Mouse (Mus musculus): ENCODE results near the gene Sowahc. TPM values are rescaled to one million over a fixed set of nuclear protein-coding genes. Genes with fewer than 3 reads are reported as not detected.

Sowahc gene
- total RNA-seq (2012; rRNA removed) = 6.3 and 7.9 TPM in 2 replicates

GRCm38 (mm10) chr10:59221473-59222270 is at the start of gene Sowahc, which contains the start of gene Sept10:
Gene Sowahc, plus strand, starts transcription at chr10:59221953.
Gene Sept10, minus strand, starts transcription at chr10:59221847.
- H3K9me3 ChIP-seq (ENCODE audit: control insufficient read depth, insufficient read depth, low read depth, low read length) = no peaks in the 10 kb centered on the region
- H3K4me3 ChIP-seq (ENCODE audit: insufficient read depth in 1 of 2, low read depth in 1 of 2, low read length in 2 of 2, poor library complexity in 1 of 2, severe bottlenecking in 1 of 2) = peak within 1 kb of the TSS; percentile 95 to 99
- peaks cover 0 to 3% of the 10 kb centered on the region in 2 experiments; a peak in 1 of 4 replicates for H3K4me1 ChIP-seq (ENCODE audit: control insufficient read depth in 2 of 2, insufficient read depth in 2 of 2, low read length in 2 of 2, poor library complexity in 1 of 2)
- peak; percentile 88 for DNase-seq (ENCODE audit: low read depth, low spot score)
- no peaks in the 10 kb centered on the region for H3K36me3 ChIP-seq (ENCODE audit: control insufficient read depth, insufficient read depth, low read length, poor library complexity, severe bottlenecking)
- TF ChIP-seq ZC3H11A (IDR thresholded peaks at IDR 0.05; ENCODE audit: borderline replicate concordance, low read depth, low read length) (no peak), MAFK (IDR thresholded peaks at IDR 0.05; ENCODE audit: insufficient read depth, low read depth, low read length) (no peak), HCFC1 (IDR thresholded peaks at IDR 0.05; ENCODE audit: borderline replicate concordance, insufficient read depth, low read length) (no peak; the same call in 1 of the 2 replicates), CHD2 (IDR thresholded peaks at IDR 0.05; ENCODE audit: low read depth, low read length) (peak; percentile 76)
- H3K9ac ChIP-seq (ENCODE audit: insufficient read depth, low read depth, low read length, poor library complexity, severe bottlenecking) = peak within 1 kb of the TSS; percentile 96
- in situ Hi-C loops (cut with MboI; ENCODE audit: low sequenced_read_pairs in 2 of 2, unreplicated experiment in 2 of 2) = no loop called here
- peak within 1 kb of the TSS; percentile 76 for H3K27ac ChIP-seq (ENCODE audit: insufficient read depth, low read depth, low read length, poor library complexity, severe bottlenecking)

GRCm38 (mm10) chr10:59172539-59172938 is 49.2 kb upstream of the Sowahc start:
- DNase-seq (ENCODE audit: low read depth, low spot score) = no peak
- in situ Hi-C loops (cut with MboI; ENCODE audit: low sequenced_read_pairs in 2 of 2, unreplicated experiment in 2 of 2) = no loop called here
- no peak overlapping the region for H3K4me3 ChIP-seq (ENCODE audit: insufficient read depth in 1 of 2, low read depth in 1 of 2, low read length in 2 of 2, poor library complexity in 1 of 2, severe bottlenecking in 1 of 2)
- no peaks in the 10 kb centered on the region for H3K4me1 ChIP-seq (ENCODE audit: control insufficient read depth in 2 of 2, insufficient read depth in 2 of 2, low read length in 2 of 2, poor library complexity in 1 of 2)
- no peak overlapping the region for H3K27ac ChIP-seq (ENCODE audit: insufficient read depth, low read depth, low read length, poor library complexity, severe bottlenecking)
- no peaks in the 10 kb centered on the region for H3K9me3 ChIP-seq (ENCODE audit: control insufficient read depth, insufficient read depth, low read depth, low read length)
- no peak overlapping the region for H3K9ac ChIP-seq (ENCODE audit: insufficient read depth, low read depth, low read length, poor library complexity, severe bottlenecking)
- TF ChIP-seq HCFC1 (IDR thresholded peaks at IDR 0.05; ENCODE audit: borderline replicate concordance, insufficient read depth, low read length) = no peak
- TF ChIP-seq CHD2 (IDR thresholded peaks at IDR 0.05; ENCODE audit: low read depth, low read length) = no peak
- TF ChIP-seq ZC3H11A (IDR thresholded peaks at IDR 0.05; ENCODE audit: borderline replicate concordance, low read depth, low read length) = no peak
- H3K36me3 ChIP-seq (ENCODE audit: control insufficient read depth, insufficient read depth, low read length, poor library complexity, severe bottlenecking) = no peaks in the 10 kb centered on the region

- in situ Hi-C loops (cut with MboI; ENCODE audit: low sequenced_read_pairs in 2 of 2, unreplicated experiment in 2 of 2) = no loop called here
- Histone ChIP-seq H3K36me3 (ENCODE audit: control insufficient read depth, insufficient read depth, low read length, poor library complexity, severe bottlenecking) (no peaks in the 10 kb centered on the region), H3K4me1 (ENCODE audit: control insufficient read depth in 2 of 2, insufficient read depth in 2 of 2, low read length in 2 of 2, poor library complexity in 1 of 2) (no peaks in the 10 kb centered on the region), H3K9me3 (ENCODE audit: control insufficient read depth, insufficient read depth, low read depth, low read length) (no peaks in the 10 kb centered on the region), H3K4me3 (ENCODE audit: insufficient read depth in 1 of 2, low read depth in 1 of 2, low read length in 2 of 2, poor library complexity in 1 of 2, severe bottlenecking in 1 of 2) (no peak overlapping the region), H3K27ac (ENCODE audit: insufficient read depth, low read depth, low read length, poor library complexity, severe bottlenecking) (no peak overlapping the region), H3K9ac (ENCODE audit: insufficient read depth, low read depth, low read length, poor library complexity, severe bottlenecking) (no peak overlapping the region)
- TF ChIP-seq CHD2 (IDR thresholded peaks at IDR 0.05; ENCODE audit: low read depth, low read length) (no peak), ZC3H11A (IDR thresholded peaks at IDR 0.05; ENCODE audit: borderline replicate concordance, low read depth, low read length) (no peak), ZNF384 (IDR thresholded peaks at IDR 0.05; ENCODE audit: low read depth, low read length) (no peak), MAFK (IDR thresholded peaks at IDR 0.05; ENCODE audit: insufficient read depth, low read depth, low read length) (no peak), HCFC1 (IDR thresholded peaks at IDR 0.05; ENCODE audit: borderline replicate concordance, insufficient read depth, low read length) (no peak)
- DNase-seq (ENCODE audit: low read depth, low spot score) = no peak
Observed at GRCm38 (mm10) chr10:59179620-59180019, 42.1 kb upstream of the Sowahc start.

- H3K4me1 ChIP-seq (ENCODE audit: control insufficient read depth in 2 of 2, insufficient read depth in 2 of 2, low read length in 2 of 2, poor library complexity in 1 of 2) = no peaks in the 10 kb centered on the region
- no peaks in the 10 kb centered on the region for H3K36me3 ChIP-seq (ENCODE audit: control insufficient read depth, insufficient read depth, low read length, poor library complexity, severe bottlenecking)
- H3K4me3 ChIP-seq (ENCODE audit: insufficient read depth in 1 of 2, low read depth in 1 of 2, low read length in 2 of 2, poor library complexity in 1 of 2, severe bottlenecking in 1 of 2) = no peak overlapping the region
- in situ Hi-C loops (cut with MboI; ENCODE audit: low sequenced_read_pairs in 2 of 2, unreplicated experiment in 2 of 2) = no loop called here
- DNase-seq (ENCODE audit: low read depth, low spot score) = no peak
- no peak overlapping the region for H3K27ac ChIP-seq (ENCODE audit: insufficient read depth, low read depth, low read length, poor library complexity, severe bottlenecking)
- TF ChIP-seq ZC3H11A (IDR thresholded peaks at IDR 0.05; ENCODE audit: borderline replicate concordance, low read depth, low read length) (no peak), HCFC1 (IDR thresholded peaks at IDR 0.05; ENCODE audit: borderline replicate concordance, insufficient read depth, low read length) (no peak), MAFK (IDR thresholded peaks at IDR 0.05; ENCODE audit: insufficient read depth, low read depth, low read length) (no peak), ZNF384 (IDR thresholded peaks at IDR 0.05; ENCODE audit: low read depth, low read length) (no peak), CHD2 (IDR thresholded peaks at IDR 0.05; ENCODE audit: low read depth, low read length) (no peak)
- no peak overlapping the region for H3K9ac ChIP-seq (ENCODE audit: insufficient read depth, low read depth, low read length, poor library complexity, severe bottlenecking)
- no peaks in the 10 kb centered on the region for H3K9me3 ChIP-seq (ENCODE audit: control insufficient read depth, insufficient read depth, low read depth, low read length)
Observed at GRCm38 (mm10) chr10:59182306-59182705, 39.4 kb upstream of the Sowahc start.

Measured in ES-E14 (cell line).